Mouse (Mus musculus) stomach, embryonic 14.5 days (tissue): ENCODE measurements around the gene Tpcn2. TPM values are rescaled to one million over a fixed set of nuclear protein-coding genes. Genes with fewer than 3 reads are reported as not detected.

Experiments
- ATAC-seq: fragments of 200-750 bp; cut with Nextera tagmentation; 2 replicates; pipeline ENCODE4 v1.8.0; 2017; ENCODE audit warnings: low read depth, moderate TSS enrichment; ENCODE audit not compliant: insufficient number of reproducible peaks, insufficient read depth, low FRiP score
- H3K27ac ChIP-seq: fragments of 300-500 bp; sonication (generic); 2 replicates; pipeline ENCODE4 v1.5.1; 2014; ENCODE audit warnings: mild to moderate bottlenecking, low read length, moderate library complexity, mixed read lengths
- H3K27me3 ChIP-seq: fragments of 300-500 bp; sonication (generic); 2 replicates; pipeline ENCODE4 v1.6.1; 2014; ENCODE audit warnings: low read length, control low read depth, mixed read lengths; ENCODE audit not compliant: control insufficient read depth, insufficient read depth
- H3K36me3 ChIP-seq: fragments of 300-500 bp; sonication (generic); 2 replicates; pipeline ENCODE4 v1.6.1; 2014; ENCODE audit warnings: mild to moderate bottlenecking, control low read depth, low read length, moderate library complexity, mixed read lengths; ENCODE audit not compliant: control insufficient read depth, insufficient read depth
- H3K4me1 ChIP-seq: fragments of 300-500 bp; sonication (generic); 2 replicates; pipeline ENCODE4 v1.6.1; 2014; ENCODE audit warnings: low read length, control low read depth, mixed read lengths; ENCODE audit not compliant: control insufficient read depth, insufficient read depth
- H3K4me2 ChIP-seq: fragments of 300-500 bp; sonication (generic); replicated peaks from 2 replicates; pipeline ENCODE4 v1.6.1; 2014; ENCODE audit warnings: low read depth, low read length, control low read depth
- H3K4me3 ChIP-seq: fragments of 300-500 bp; sonication (generic); 2 replicates; pipeline ENCODE4 v1.5.1; 2014; ENCODE audit warnings: low read depth, low read length, control low read depth
- H3K9ac ChIP-seq: fragments of 300-500 bp; sonication (generic); replicated peaks from 2 replicates; pipeline ENCODE4 v1.6.1; 2014; ENCODE audit warnings: low read depth, mild to moderate bottlenecking, control low read depth, low read length, moderate library complexity, mixed read lengths
- H3K9me3 ChIP-seq: fragments of 300-500 bp; sonication (generic); 2 replicates; pipeline ENCODE4 v1.6.1; 2016; ENCODE audit warnings: low read depth, low read length, control low read depth; ENCODE audit not compliant: control insufficient read depth
- WGBS: fragments of 180-500 bp; shearing (Covaris S2); extraction: QIAGEN DNeasy Blood & Tissue Kit; methylation state at CpG from one replicate; pipeline ENCODE4 v1.1.7; 2014; 5-methylcytosine and 5-hydroxymethylcytosine counted together
- polyA plus RNA-seq: library from polyadenylated mRNA; unstranded; fragments of >200 nt; fragmentation: Nextera tagmentation; extraction: Ambion mirVana; gene quantifications from 2 replicates; pipeline ENCODE4 v1.2.1, GENCODE M21; 2014

Gene Tpcn2
- polyA plus RNA-seq, 1 experiment from 2014 or later: 5.3 TPM

- 54% methylated on average over 3 of the region's 3 CpGs for WGBS
- Histone ChIP-seq H3K27ac (no peak overlapping the region), H3K9me3 (peaks cover 4% of the 10 kb centered on the region; the same call in 1 of the 2 replicates), H3K4me1 (peaks cover 31% of the 10 kb centered on the region), H3K27me3 (no peaks in the 10 kb centered on the region), H3K36me3 (no peaks in the 10 kb centered on the region), H3K4me2 (no peak overlapping the region), H3K9ac (no peak overlapping the region), H3K4me3 (no peak overlapping the region)
- no peak for ATAC-seq
Measured at GRCm38 (mm10) chr7:145197042-145197441, 86.8 kb downstream of the Tpcn2 start.

- Histone ChIP-seq H3K27me3 (no peaks in the 10 kb centered on the region), H3K9me3 (peaks cover 4% of the 10 kb centered on the region; the same call in 1 of the 2 replicates), H3K4me1 (peaks cover 31% of the 10 kb centered on the region), H3K9ac (no peak overlapping the region), H3K4me2 (no peak overlapping the region), H3K27ac (no peak overlapping the region), H3K4me3 (no peak overlapping the region), H3K36me3 (no peaks in the 10 kb centered on the region)
- WGBS: 95% methylated on average over 6 of the region's 6 CpGs
- ATAC-seq: no peak
Measured at GRCm38 (mm10) chr7:145196340-145196739, 87.5 kb downstream of the Tpcn2 start.

- no peak for ATAC-seq
- 53% methylated on average over 5 of the region's 5 CpGs for WGBS
- no peak overlapping the region for H3K4me2 ChIP-seq
- no peaks in the 10 kb centered on the region for H3K27me3 ChIP-seq
- no peak overlapping the region for H3K9ac ChIP-seq
- H3K9me3 ChIP-seq: no peaks in the 10 kb centered on the region
- no peak overlapping the region for H3K27ac ChIP-seq
- H3K4me3 ChIP-seq: no peak overlapping the region
- no peaks in the 10 kb centered on the region for H3K36me3 ChIP-seq
- peaks cover 31% of the 10 kb centered on the region for H3K4me1 ChIP-seq
Measured at GRCm38 (mm10) chr7:145195186-145195927, 88.5 kb downstream of the Tpcn2 start.

DNA sequence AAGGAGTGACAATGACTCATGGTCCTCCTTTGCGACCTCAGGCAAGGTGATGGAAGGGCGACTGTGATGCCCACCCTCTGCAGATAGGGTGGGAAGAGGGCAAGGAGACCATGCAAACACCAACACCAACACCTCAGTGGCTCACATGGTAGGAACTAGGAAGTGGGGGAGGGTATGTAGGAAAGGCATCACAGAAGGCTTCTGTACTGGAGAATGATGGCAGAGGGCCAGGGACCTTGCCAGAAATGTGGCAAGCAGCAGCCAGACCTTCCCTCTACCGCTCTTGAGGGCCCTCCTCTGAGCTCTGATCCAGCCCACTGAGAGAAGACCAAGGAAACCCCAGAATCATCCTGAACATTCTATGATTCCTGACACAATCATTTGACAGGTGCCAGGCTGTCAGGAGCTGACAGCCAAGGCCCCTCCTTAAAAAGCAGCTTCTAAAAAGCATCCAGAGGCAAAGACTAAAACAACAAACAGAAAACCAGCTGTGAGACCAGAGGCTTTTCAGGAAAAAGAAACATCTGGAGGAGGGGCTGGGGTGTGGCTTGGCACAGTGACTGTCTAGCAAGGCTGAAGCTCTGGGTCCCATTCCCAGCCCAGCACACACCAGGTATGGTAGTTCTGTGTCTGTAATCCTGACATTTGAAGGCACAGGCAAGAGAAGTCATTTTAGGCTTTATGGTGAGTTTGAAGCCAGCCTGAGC, 89.2 kb downstream of the Tpcn2 start:
- no peak overlapping the region for H3K4me3 ChIP-seq
- no peak; the same call in 1 of the 2 replicates for ATAC-seq
- no peak overlapping the region for H3K9ac ChIP-seq
- no peaks in the 10 kb centered on the region for H3K36me3 ChIP-seq
- WGBS: 56% methylated on average over 3 of the region's 3 CpGs
- H3K27me3 ChIP-seq: no peaks in the 10 kb centered on the region
- H3K9me3 ChIP-seq: no peaks in the 10 kb centered on the region
- peaks cover 31% of the 10 kb centered on the region for H3K4me1 ChIP-seq
- H3K27ac ChIP-seq: no peak overlapping the region
- H3K4me2 ChIP-seq: no peak overlapping the region

- WGBS: 77% methylated on average over 6 of the region's 6 CpGs
- Histone ChIP-seq H3K4me3 (no peak overlapping the region), H3K9ac (no peak overlapping the region), H3K27me3 (no peaks in the 10 kb centered on the region), H3K4me1 (peaks cover 23% of the 10 kb centered on the region), H3K4me2 (no peak overlapping the region), H3K36me3 (no peaks in the 10 kb centered on the region), H3K9me3 (no peaks in the 10 kb centered on the region), H3K27ac (no peak overlapping the region)
- no peak for ATAC-seq
Measured at GRCm38 (mm10) chr7:145192836-145193235, 91.0 kb downstream of the Tpcn2 start.

DNA sequence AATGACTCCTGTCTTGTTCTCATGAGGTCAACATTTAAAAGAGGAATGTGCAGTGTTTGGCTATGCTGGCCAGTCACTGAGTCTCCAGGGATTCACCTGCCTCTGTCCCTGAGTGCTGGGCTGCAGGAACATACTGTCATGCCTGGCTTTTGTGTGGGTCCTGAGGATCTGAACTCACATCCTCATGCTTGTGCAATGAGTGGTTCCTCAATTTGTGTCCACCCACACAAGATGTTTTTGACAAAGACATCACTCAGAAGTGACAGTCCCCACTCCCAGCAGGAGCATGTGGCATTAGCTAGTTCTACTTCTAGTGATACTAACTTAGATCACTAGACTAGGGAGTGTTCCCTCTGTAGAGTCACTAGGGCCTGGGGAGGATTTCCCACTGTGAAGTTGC, 93.3 kb downstream of the Tpcn2 start:
- Histone ChIP-seq H3K36me3 (no peaks in the 10 kb centered on the region), H3K27me3 (no peaks in the 10 kb centered on the region), H3K27ac (no peak overlapping the region), H3K9me3 (no peaks in the 10 kb centered on the region), H3K4me2 (no peak overlapping the region), H3K9ac (no peak overlapping the region), H3K4me3 (no peak overlapping the region), H3K4me1 (peaks cover 18% of the 10 kb centered on the region)
- no peak for ATAC-seq

- H3K36me3 ChIP-seq: no peaks in the 10 kb centered on the region
- no peaks in the 10 kb centered on the region for H3K9me3 ChIP-seq
- H3K4me3 ChIP-seq: no peak overlapping the region
- peaks cover 6% of the 10 kb centered on the region for H3K4me1 ChIP-seq
- H3K9ac ChIP-seq: no peak overlapping the region
- H3K27ac ChIP-seq: no peak overlapping the region
- WGBS: 40% methylated on average over 8 of the region's 8 CpGs
- no peaks in the 10 kb centered on the region for H3K27me3 ChIP-seq
- H3K4me2 ChIP-seq: no peak overlapping the region
- no peak for ATAC-seq
Measured at GRCm38 (mm10) chr7:145189342-145189741, 94.5 kb downstream of the Tpcn2 start.

DNA sequence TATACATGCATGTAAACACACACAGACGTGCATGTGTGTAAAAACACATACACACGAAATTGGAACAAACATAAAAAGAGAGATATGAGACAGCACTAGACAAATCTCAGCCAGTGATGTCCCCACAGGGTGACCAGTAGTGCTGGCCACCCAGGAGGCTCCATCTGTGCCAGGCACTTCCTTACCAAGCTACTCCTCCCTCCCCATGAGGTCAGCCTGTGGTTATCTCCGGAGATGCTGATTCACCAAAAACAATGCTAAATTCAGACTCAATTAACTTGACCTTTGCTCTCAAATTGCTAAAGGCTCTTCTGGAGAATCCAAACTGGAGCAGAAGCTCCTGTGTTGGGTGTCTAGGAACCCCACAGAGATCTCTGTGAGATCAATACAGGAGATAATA, 96.0 kb downstream of the Tpcn2 start:
- Histone ChIP-seq H3K4me1 (no peaks in the 10 kb centered on the region), H3K9ac (no peak overlapping the region), H3K27ac (no peak overlapping the region), H3K36me3 (no peaks in the 10 kb centered on the region), H3K27me3 (no peaks in the 10 kb centered on the region), H3K4me3 (no peak overlapping the region), H3K9me3 (no peaks in the 10 kb centered on the region), H3K4me2 (no peak overlapping the region)
- ATAC-seq: no peak
- 66% methylated on average over 3 of the region's 3 CpGs for WGBS
